Mouse (Mus musculus) macrophage (primary cell): ENCODE data around the gene Fbxl15. TPM values are rescaled to one million over a fixed set of nuclear protein-coding genes. Genes with fewer than 3 reads are reported as not detected.

Experiments used
- H3K27ac ChIP-seq: fragments of 350-480 bp; formaldehyde crosslinking; 2 replicates; pipeline ENCODE4 v1.9.0; 2021
- H3K36me3 ChIP-seq: fragments of 350-480 bp; formaldehyde crosslinking; 2 replicates; pipeline ENCODE4 v1.9.0; 2021; ENCODE audit errors: inconsistent target
- H3K4me3 ChIP-seq: fragments of 350-480 bp; formaldehyde crosslinking; 2 replicates; pipeline ENCODE4 v1.9.0; 2021; ENCODE audit errors: inconsistent target
- H3K79me2 ChIP-seq: fragments of 350-480 bp; formaldehyde crosslinking; 2 replicates; pipeline ENCODE4 v1.9.0; 2021; ENCODE audit errors: inconsistent target
- WGBS: methylation state at CpG from one replicate; pipeline ENCODE4 v1.1.7; 2026; ENCODE audit warnings: inconsistent platforms; ENCODE audit not compliant: missing documents; 5-methylcytosine and 5-hydroxymethylcytosine counted together
- polyA plus RNA-seq: library from polyadenylated mRNA; stranded (reverse); fragments of 250-400 nt; gene quantifications from 3 replicates; pipeline ENCODE4 v1.2.4, GENCODE M21; 2018; ENCODE audit warnings: inconsistent platforms

Fbxl15 gene
- polyA plus RNA-seq, 1 experiment from 2014 or later: 1.1 TPM

DNA sequence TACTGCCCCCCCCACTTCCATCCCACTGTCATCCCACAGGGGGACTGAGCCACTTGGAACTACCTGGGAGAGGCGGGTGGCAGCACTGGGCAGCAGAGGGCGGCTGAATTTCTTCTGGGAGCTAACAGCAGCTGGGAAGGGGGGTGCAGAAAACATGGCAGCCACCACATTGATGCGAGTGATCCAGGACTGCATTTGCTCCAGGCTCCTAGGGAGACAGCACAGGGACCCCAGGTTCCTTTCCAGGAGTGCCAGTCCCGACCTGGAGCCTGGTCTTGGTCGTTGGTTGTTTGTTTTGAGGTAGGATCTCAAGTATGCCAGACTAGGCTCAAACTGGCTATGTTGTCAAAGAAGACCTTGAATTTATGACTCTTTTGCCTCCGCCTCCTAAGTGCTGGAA, 14.4 kb upstream of the Fbxl15 start:
- WGBS: 92% methylated on average over 6 of the region's 6 CpGs
- no peak overlapping the region for H3K27ac ChIP-seq
- no peak overlapping the region for H3K4me3 ChIP-seq
- H3K79me2 ChIP-seq: no peaks in the 10 kb centered on the region
- peaks cover 30% of the 10 kb centered on the region for H3K36me3 ChIP-seq

DNA sequence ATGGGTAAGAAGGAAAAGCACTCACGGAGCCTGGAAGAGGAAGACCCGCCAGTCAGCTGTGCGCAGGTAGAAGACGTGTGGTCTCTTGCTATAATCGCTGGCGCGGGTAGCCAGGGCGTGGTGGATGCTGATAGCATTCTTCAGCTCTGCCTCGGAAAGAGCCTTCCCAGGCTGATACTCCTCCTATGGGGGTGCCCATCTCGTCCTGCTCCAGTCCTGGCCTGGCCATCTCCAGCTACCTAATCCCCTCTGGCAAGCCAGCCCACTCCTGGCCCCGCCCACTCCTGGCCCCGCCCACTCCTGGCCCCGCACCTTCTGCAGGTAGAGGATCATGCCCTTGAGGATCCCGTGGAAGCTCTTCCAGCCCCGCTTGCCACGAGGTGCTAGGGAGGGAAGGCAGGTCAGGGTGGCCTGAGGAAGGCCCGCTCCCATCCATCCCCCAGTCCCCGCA, 13.8 kb upstream of the Fbxl15 start:
- 67% methylated on average over 14 of the region's 18 CpGs for WGBS
- Histone ChIP-seq H3K27ac (no peak overlapping the region), H3K79me2 (no peaks in the 10 kb centered on the region), H3K4me3 (no peak overlapping the region), H3K36me3 (peaks cover 29% of the 10 kb centered on the region)

DNA sequence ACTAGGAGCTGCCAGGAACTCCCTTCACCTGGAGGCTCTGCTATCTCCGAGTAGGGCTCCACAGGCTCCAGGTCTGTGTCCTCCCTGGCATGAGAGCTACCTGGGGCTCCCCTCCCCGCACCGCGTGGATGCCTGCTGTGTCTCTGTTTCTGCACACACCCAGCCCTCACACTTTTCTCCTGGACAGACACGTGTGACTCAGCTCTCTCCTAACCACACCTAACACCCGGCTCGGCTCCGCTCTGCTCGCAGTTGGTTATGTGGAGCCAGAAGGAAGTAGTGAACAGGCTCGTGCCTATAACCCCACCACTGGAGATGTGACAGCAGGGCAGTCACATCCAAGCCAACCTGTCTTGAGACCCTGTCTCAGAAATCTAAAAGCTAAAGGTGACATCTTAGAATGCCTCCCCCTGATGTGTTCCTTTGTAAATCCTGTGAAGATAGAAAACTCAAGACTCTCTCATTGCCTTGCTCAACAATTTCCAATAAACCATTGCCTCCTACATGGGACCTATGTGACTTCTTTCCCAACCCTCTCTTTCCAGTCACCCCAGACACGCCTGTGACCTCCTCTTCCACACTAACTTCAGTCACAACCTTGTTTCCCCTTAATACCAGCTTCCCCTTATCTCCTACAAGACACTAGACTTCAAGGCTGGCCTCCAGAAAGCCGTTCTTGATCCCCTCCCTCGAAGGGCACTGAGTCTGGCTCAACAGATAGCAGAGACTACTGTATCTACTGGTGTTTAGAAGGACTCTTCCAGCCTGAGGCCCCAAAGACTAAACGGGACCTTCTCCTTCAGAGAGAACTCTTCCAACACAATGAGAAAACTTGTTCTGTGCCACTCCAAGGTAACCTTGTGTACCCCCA, 12.9 kb upstream of the Fbxl15 start:
- no peak overlapping the region for H3K4me3 ChIP-seq
- H3K27ac ChIP-seq: no peak overlapping the region
- 10% methylated on average over 14 of the region's 14 CpGs for WGBS
- peaks cover 21% of the 10 kb centered on the region for H3K36me3 ChIP-seq
- no peaks in the 10 kb centered on the region for H3K79me2 ChIP-seq

DNA sequence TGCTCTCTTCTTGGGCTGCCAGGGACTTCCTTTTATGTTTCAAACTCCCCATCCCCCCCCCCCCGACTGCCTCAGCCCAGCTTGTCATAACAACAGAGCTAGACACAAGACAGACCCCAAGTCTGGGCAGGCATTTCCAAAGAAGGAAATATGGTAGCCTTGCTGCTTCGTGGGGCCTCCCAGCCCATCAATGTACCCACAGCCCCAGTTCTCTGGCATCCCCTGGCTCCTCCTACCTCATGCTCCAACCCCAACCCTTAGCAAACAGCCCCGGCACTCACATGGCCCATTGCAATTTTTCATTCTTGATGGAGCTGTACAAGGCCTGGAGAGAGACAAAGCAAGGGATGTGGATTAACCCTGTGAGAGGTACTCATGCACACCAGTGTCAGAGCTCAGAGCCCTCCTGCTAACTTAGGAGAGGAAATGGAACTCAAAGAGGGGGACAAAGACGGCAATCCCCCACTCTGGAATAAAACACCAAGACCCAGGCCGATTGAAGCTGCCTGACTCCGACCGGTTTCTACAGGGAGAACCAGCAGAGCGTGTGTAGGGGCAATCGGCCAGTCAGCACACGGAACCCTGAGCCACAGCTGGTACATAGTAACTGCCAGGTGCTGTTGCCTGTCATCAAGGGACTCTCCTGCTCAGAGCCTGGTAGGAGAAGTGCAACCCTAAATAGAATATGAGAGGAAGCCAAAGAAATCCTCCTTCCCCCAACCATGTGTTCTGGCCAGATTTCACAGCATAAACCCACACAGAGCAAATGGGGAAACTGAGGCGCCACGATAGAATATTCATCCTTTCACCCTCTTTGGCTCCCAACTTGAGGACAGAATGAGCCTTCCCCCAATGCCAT, 12.0 kb upstream of the Fbxl15 start:
- Histone ChIP-seq H3K36me3 (peaks cover 13% of the 10 kb centered on the region), H3K27ac (no peak overlapping the region), H3K4me3 (no peak overlapping the region), H3K79me2 (no peaks in the 10 kb centered on the region)
- WGBS: 73% methylated on average over 11 of the region's 12 CpGs

DNA sequence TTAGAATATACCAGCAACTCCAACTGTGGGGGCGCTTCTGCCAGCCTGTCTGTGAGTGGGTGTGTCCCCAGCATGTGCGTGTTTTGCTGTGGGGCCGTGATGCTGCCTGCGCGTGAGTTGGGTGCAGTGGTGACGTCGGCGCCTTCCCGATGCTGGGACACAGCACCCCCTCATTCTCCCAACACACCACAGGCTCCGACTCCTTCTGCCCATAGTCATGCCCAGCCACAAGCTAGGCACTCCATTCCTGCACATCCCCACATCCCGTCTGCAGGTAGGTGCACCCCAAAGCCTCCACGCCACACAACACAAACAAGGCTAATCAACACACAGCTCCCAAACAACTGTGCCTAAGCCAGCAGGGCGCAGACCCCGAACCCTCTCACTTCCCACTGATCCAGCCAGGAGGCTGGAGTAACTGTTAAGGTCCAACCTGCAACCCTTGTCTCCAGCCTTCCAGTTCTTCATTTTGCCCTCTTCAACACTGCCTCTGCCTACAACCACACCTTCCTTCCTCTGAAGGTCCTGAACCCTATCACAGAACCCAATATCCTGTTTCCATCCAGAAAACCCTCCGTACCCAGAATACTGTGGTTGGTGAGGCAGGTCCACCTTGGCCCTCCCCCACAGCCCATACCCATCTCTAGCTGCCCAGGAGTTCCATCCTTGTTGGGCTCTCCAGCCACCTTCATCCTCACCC, 11.0 kb upstream of the Fbxl15 start:
- Histone ChIP-seq H3K36me3 (peaks cover 2% of the 10 kb centered on the region), H3K27ac (no peak overlapping the region), H3K79me2 (no peaks in the 10 kb centered on the region), H3K4me3 (no peak overlapping the region)
- WGBS: 37% methylated on average over 12 of the region's 15 CpGs

- 2% methylated on average over 31 of the region's 48 CpGs for WGBS
- no peak overlapping the region for H3K27ac ChIP-seq
- no peak overlapping the region for H3K4me3 ChIP-seq
- H3K79me2 ChIP-seq: no peaks in the 10 kb centered on the region
- H3K36me3 ChIP-seq: no peaks in the 10 kb centered on the region
Observed at GRCm38 (mm10) chr19:46317546-46317885, 10.5 kb upstream of the Fbxl15 start.

DNA sequence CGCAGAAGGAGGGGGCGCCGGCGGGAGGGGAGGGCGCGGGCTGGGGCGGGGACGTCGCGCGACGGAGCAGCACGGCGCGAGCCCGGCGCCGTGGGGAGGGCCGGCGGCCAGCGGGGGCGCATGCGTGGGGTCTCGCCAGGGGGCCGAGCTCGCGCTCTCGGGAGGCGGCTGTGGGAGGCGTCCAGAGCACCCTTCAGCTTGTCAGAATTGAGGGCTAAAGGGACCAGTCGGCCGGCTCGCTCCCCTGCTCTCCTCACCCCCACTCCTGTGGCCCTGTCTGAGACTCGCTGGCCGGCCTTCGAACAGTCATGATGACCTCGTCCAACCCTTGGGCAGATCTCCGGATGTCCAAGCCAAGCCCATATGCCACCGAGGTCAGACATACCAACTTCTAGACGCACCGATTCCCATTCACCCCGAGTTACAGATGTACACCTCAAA, 9.9 kb upstream of the Fbxl15 start:
- Histone ChIP-seq H3K36me3 (no peaks in the 10 kb centered on the region), H3K27ac (no peak overlapping the region), H3K79me2 (no peaks in the 10 kb centered on the region), H3K4me3 (no peak overlapping the region)
- 4% methylated on average over 38 of the region's 42 CpGs for WGBS

- Histone ChIP-seq H3K79me2 (no peaks in the 10 kb centered on the region), H3K36me3 (no peaks in the 10 kb centered on the region), H3K27ac (no peak overlapping the region), H3K4me3 (no peak overlapping the region)
- 16% methylated on average over 16 of the region's 16 CpGs for WGBS
Observed at GRCm38 (mm10) chr19:46318586-46319378, 9.2 kb upstream of the Fbxl15 start.

GRCm38 (mm10) chr19:46320076-46320785, 7.8 kb upstream of the Fbxl15 start:
- no peak overlapping the region for H3K4me3 ChIP-seq
- H3K79me2 ChIP-seq: no peaks in the 10 kb centered on the region
- no peak overlapping the region for H3K27ac ChIP-seq
- H3K36me3 ChIP-seq: no peaks in the 10 kb centered on the region
- 80% methylated on average over 8 of the region's 8 CpGs for WGBS

- 34% methylated on average over 6 of the region's 6 CpGs for WGBS
- Histone ChIP-seq H3K79me2 (no peaks in the 10 kb centered on the region), H3K4me3 (no peak overlapping the region), H3K27ac (no peak overlapping the region), H3K36me3 (no peaks in the 10 kb centered on the region)
Observed at GRCm38 (mm10) chr19:46321101-46321943, 6.7 kb upstream of the Fbxl15 start.

DNA sequence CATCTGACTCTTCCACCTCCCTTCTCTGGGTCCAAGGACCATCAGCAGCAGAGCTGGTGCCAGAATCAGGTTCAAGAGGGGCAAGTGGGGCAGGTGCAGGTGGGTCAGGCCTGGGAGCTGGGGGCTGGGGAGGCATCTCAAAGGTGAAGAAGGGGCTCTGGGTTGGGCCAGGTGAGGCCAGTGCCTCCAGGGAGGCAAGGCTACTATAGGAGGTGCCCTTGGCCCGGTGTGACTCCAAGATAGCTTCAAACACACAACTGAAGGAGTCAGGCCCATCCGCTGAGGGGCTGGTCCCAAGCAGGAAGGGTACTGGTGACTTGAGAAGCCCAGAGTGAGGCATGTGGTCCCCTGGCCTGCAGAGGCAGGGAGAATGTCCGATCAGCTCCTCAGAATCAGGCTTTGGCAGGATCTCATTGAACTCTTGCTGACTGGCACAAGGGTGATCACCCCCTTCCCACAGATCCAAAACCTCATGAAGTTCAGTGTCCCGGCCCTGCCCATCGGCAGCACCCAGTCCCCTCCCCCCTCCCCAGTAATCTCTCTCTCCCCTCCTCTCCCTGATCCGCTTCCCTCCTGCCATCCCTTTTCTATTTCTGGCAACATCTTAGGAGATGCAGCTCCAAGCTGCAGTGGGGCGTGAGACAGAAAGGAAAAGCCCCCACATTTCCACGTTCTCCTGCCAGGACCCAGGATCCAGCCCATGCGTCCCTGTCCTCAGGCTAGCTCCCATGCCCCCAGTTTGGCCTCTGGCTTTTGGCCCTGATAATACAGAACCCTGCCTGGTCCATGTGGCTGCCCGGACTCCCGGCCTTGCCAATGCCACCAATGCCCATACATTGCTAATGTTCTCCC, 5.6 kb upstream of the Fbxl15 start:
- no peaks in the 10 kb centered on the region for H3K79me2 ChIP-seq
- no peak overlapping the region for H3K27ac ChIP-seq
- H3K4me3 ChIP-seq: no peak overlapping the region
- no peaks in the 10 kb centered on the region for H3K36me3 ChIP-seq
- 88% methylated on average over 10 of the region's 11 CpGs for WGBS

DNA sequence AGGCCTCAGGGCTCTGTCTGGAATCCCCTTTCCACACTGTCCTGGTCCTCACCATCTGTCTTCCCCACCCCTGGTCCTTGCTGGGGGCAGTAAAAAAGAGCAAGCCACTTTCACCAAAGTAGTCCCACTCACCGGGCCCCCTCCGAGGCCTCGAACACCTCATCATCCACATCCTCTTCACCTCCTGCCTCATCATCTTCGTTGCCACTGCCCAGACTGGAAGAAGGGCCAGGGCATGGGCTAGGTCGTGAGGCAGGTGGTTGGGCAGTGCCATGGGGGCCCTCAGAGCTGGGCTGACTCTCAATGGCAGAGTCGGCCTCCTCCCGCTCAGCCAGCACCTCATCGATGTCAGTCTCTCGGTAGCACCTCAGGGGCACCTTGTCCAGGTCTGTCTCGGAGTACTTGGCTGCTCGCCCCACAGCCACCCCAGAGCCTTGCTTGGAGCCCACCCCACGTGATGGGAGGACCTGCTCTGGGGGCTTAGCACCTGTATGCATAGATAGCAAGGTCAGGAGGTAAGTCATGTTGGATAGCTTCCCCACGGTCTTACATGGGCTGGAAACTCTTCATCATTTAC, 4.9 kb upstream of the Fbxl15 start:
- WGBS: 78% methylated on average over 11 of the region's 13 CpGs

More for the DNA sequence above, 4.9 kb upstream of the Fbxl15 start:
- H3K27ac ChIP-seq: no peak overlapping the region
- H3K79me2 ChIP-seq: no peaks in the 10 kb centered on the region
- no peak overlapping the region for H3K4me3 ChIP-seq
- H3K36me3 ChIP-seq: no peaks in the 10 kb centered on the region
